Mouse (Mus musculus) kidney, embryonic 14.5 days (tissue): Measurements from ENCODE around the gene Pck2. TPM values are rescaled to one million over a fixed set of nuclear protein-coding genes. Genes with fewer than 3 reads are reported as not detected.

Experiments
- ATAC-seq: fragments of 200-750 bp; cut with Nextera tagmentation; 2 replicates; pipeline ENCODE4 v1.8.0; 2017; ENCODE audit warnings: moderate number of reproducible peaks, mild to moderate bottlenecking, moderate TSS enrichment, moderate library complexity; ENCODE audit not compliant: low FRiP score, low TSS enrichment
- H3K27ac ChIP-seq: fragments of 300-500 bp; sonication (generic); 2 replicates; pipeline ENCODE4 v1.5.1; 2014; ENCODE audit warnings: low read depth, mild to moderate bottlenecking, low read length, moderate library complexity, mixed read lengths
- H3K27me3 ChIP-seq: fragments of 300-500 bp; sonication (generic); 2 replicates; pipeline ENCODE4 v1.6.1; 2014; ENCODE audit warnings: mild to moderate bottlenecking, low read length; ENCODE audit not compliant: control insufficient read depth, insufficient read depth
- H3K36me3 ChIP-seq: fragments of 300-500 bp; sonication (generic); 2 replicates; pipeline ENCODE4 v1.6.1; 2014; ENCODE audit warnings: low read length, mixed read lengths; ENCODE audit not compliant: control insufficient read depth, insufficient read depth
- H3K4me1 ChIP-seq: fragments of 300-500 bp; sonication (generic); 2 replicates; pipeline ENCODE4 v1.6.1; 2014; ENCODE audit warnings: low read length, mixed read lengths; ENCODE audit not compliant: control insufficient read depth, insufficient read depth
- H3K4me2 ChIP-seq: fragments of 300-500 bp; sonication (generic); replicated peaks from 2 replicates; pipeline ENCODE4 v1.6.1; 2014; ENCODE audit warnings: low read depth, mild to moderate bottlenecking, low read length
- H3K4me3 ChIP-seq: fragments of 300-500 bp; sonication (generic); 2 replicates; pipeline ENCODE4 v1.5.1; 2014; ENCODE audit warnings: mild to moderate bottlenecking, low read length
- H3K9ac ChIP-seq: fragments of 300-500 bp; sonication (generic); 2 replicates; pipeline ENCODE4 v1.6.1; 2014; ENCODE audit warnings: low read depth, mild to moderate bottlenecking, low read length, moderate library complexity
- H3K9me3 ChIP-seq: fragments of 300-500 bp; sonication (generic); 2 replicates; pipeline ENCODE4 v1.6.1; 2016; ENCODE audit warnings: low read length; ENCODE audit not compliant: control insufficient read depth
- WGBS: fragments of 180-500 bp; shearing (Covaris S2); extraction: QIAGEN DNeasy Blood & Tissue Kit; methylation state at CpG from one replicate; pipeline ENCODE4 v1.1.7; 2014; 5-methylcytosine and 5-hydroxymethylcytosine counted together
- polyA plus RNA-seq: library from polyadenylated mRNA; unstranded; fragments of >200 nt; fragmentation: Nextera tagmentation; extraction: Ambion mirVana; gene quantifications from 2 replicates; pipeline ENCODE4 v1.2.1, GENCODE M21; 2014

Pck2 gene
- polyA plus RNA-seq, 1 experiment from 2014 or later = 37.1 TPM

GRCm38 (mm10) chr14:55544334-55544733 is 4.3 kb downstream of the Pck2 start:
- no peaks in the 10 kb centered on the region for H3K9me3 ChIP-seq
- no peak overlapping the region for H3K27ac ChIP-seq
- no peak for ATAC-seq
- WGBS = 87% methylated on average over 9 of the region's 9 CpGs
- peaks cover 11% of the 10 kb centered on the region for H3K4me1 ChIP-seq
- no peak overlapping the region for H3K4me3 ChIP-seq
- H3K9ac ChIP-seq = no peak overlapping the region
- no peak overlapping the region for H3K4me2 ChIP-seq
- peaks cover 68% of the 10 kb centered on the region for H3K36me3 ChIP-seq
- H3K27me3 ChIP-seq = no peaks in the 10 kb centered on the region

GRCm38 (mm10) chr14:55550191-55550590 is 10.1 kb downstream of the Pck2 start:
- no peak for ATAC-seq
- Histone ChIP-seq H3K4me1 (no peaks in the 10 kb centered on the region), H3K4me3 (no peak overlapping the region), H3K9me3 (no peaks in the 10 kb centered on the region), H3K9ac (no peak overlapping the region), H3K36me3 (peaks cover 52% of the 10 kb centered on the region), H3K27me3 (no peaks in the 10 kb centered on the region), H3K4me2 (no peak overlapping the region), H3K27ac (no peak overlapping the region)
- 89% methylated on average over 6 of the region's 6 CpGs for WGBS

- ATAC-seq = no peak
- H3K27ac ChIP-seq = no peak overlapping the region
- H3K9ac ChIP-seq = no peak overlapping the region
- 64% methylated on average over 5 of the region's 5 CpGs for WGBS
- no peaks in the 10 kb centered on the region for H3K4me1 ChIP-seq
- peaks cover 40% of the 10 kb centered on the region for H3K36me3 ChIP-seq
- H3K9me3 ChIP-seq = no peaks in the 10 kb centered on the region
- no peak overlapping the region for H3K4me3 ChIP-seq
- H3K4me2 ChIP-seq = no peak overlapping the region
- no peaks in the 10 kb centered on the region for H3K27me3 ChIP-seq
Observed at GRCm38 (mm10) chr14:55551347-55551746, 11.3 kb downstream of the Pck2 start.

- no peaks in the 10 kb centered on the region for H3K4me1 ChIP-seq
- H3K9ac ChIP-seq = no peak overlapping the region
- WGBS = 92% methylated on average over 8 of the region's 8 CpGs
- no peak overlapping the region for H3K4me2 ChIP-seq
- H3K36me3 ChIP-seq = peaks cover 35% of the 10 kb centered on the region
- H3K27ac ChIP-seq = no peak overlapping the region
- H3K9me3 ChIP-seq = no peaks in the 10 kb centered on the region
- no peaks in the 10 kb centered on the region for H3K27me3 ChIP-seq
- no peak for ATAC-seq
- H3K4me3 ChIP-seq = no peak overlapping the region
Observed at GRCm38 (mm10) chr14:55551794-55552193, 11.7 kb downstream of the Pck2 start.

- H3K9me3 ChIP-seq = no peaks in the 10 kb centered on the region
- no peak overlapping the region for H3K4me3 ChIP-seq
- H3K4me2 ChIP-seq = no peak overlapping the region
- no peaks in the 10 kb centered on the region; the same call in 1 of the 2 replicates for H3K4me1 ChIP-seq
- no peak overlapping the region for H3K9ac ChIP-seq
- H3K27me3 ChIP-seq = no peaks in the 10 kb centered on the region
- ATAC-seq = no peak
- no peak overlapping the region for H3K27ac ChIP-seq
- H3K36me3 ChIP-seq = peaks cover 7% of the 10 kb centered on the region
Observed at GRCm38 (mm10) chr14:55554635-55555034, 14.6 kb downstream of the Pck2 start.

- no peak for ATAC-seq
- no peaks in the 10 kb centered on the region for H3K27me3 ChIP-seq
- 89% methylated on average over 3 of the region's 3 CpGs for WGBS
Observed at GRCm38 (mm10) chr14:55555788-55556187, 15.7 kb downstream of the Pck2 start.

GRCm38 (mm10) chr14:55557003-55557402 is 16.9 kb downstream of the Pck2 start:
- no peak overlapping the region; the same call in 1 of the 2 replicates for H3K4me2 ChIP-seq
- no peaks in the 10 kb centered on the region for H3K27me3 ChIP-seq
- no peaks in the 10 kb centered on the region for H3K36me3 ChIP-seq
- H3K4me3 ChIP-seq = no peak overlapping the region
- peaks cover 5% of the 10 kb centered on the region; the same call in 1 of the 2 replicates for H3K4me1 ChIP-seq
- peak overlapping the region; percentile 66; the same call in 1 of the 2 replicates for H3K27ac ChIP-seq
- no peak for ATAC-seq
- no peaks in the 10 kb centered on the region for H3K9me3 ChIP-seq
- 25% methylated on average over 5 of the region's 5 CpGs for WGBS
- H3K9ac ChIP-seq = no peak overlapping the region

More at GRCm38 (mm10) chr14:55555788-55556187, 15.7 kb downstream of the Pck2 start:
- H3K9ac ChIP-seq = no peak overlapping the region
- H3K27ac ChIP-seq = no peak overlapping the region
- H3K4me1 ChIP-seq = no peaks in the 10 kb centered on the region; the same call in 1 of the 2 replicates
- no peaks in the 10 kb centered on the region for H3K36me3 ChIP-seq
- H3K4me2 ChIP-seq = no peak overlapping the region
- H3K4me3 ChIP-seq = no peak overlapping the region
- no peaks in the 10 kb centered on the region for H3K9me3 ChIP-seq

GRCm38 (mm10) chr14:55557587-55557986 is 17.5 kb downstream of the Pck2 start:
- WGBS = 88% methylated on average over 3 of the region's 3 CpGs
- Histone ChIP-seq H3K36me3 (no peaks in the 10 kb centered on the region; the same call in 1 of the 2 replicates), H3K27ac (peak overlapping the region; percentile 66; the same call in 1 of the 2 replicates), H3K9me3 (no peaks in the 10 kb centered on the region), H3K4me3 (no peak overlapping the region), H3K4me1 (peaks cover 6% of the 10 kb centered on the region; the same call in 1 of the 2 replicates), H3K4me2 (no peak overlapping the region), H3K9ac (no peak overlapping the region; the same call in 1 of the 2 replicates), H3K27me3 (no peaks in the 10 kb centered on the region)
- ATAC-seq = no peak

- H3K9ac ChIP-seq = peak overlapping the region; percentile 74; the same call in 1 of the 2 replicates
- 57% methylated on average over 6 of the region's 6 CpGs for WGBS
- peaks cover 9% of the 10 kb centered on the region for H3K36me3 ChIP-seq
- no peaks in the 10 kb centered on the region for H3K27me3 ChIP-seq
- H3K9me3 ChIP-seq = no peaks in the 10 kb centered on the region
- H3K27ac ChIP-seq = peak overlapping the region; percentile 98; the same call in 1 of the 2 replicates
- peak overlapping the region; percentile 61; the same call in 1 of the 2 replicates for H3K4me3 ChIP-seq
- H3K4me2 ChIP-seq = peak overlapping the region; percentile 83
- H3K4me1 ChIP-seq = peaks cover 6% of the 10 kb centered on the region; the same call in 1 of the 2 replicates
- ATAC-seq = no peak
Observed at GRCm38 (mm10) chr14:55558740-55559448, 18.8 kb downstream of the Pck2 start.
